Mouse (Mus musculus) megakaryocyte progenitor cell, adult 5-6 weeks (primary cell): ENCODE measurements around the gene Nxt2. TPM values are rescaled to one million over a fixed set of nuclear protein-coding genes. Genes with fewer than 3 reads are reported as not detected.

ENCODE experiments used
- total RNA-seq, 2 experiments: library from RNA; stranded (forward) in 1 of 2; stranded (reverse) in 1 of 2; fragments of 157-497, 149-512 nt in 1 of 2; fragments of 200-1000 nt in 1 of 2; gene quantifications; 2 replicates each; pipeline versions ENCODE4 v1.2.3 to v1.2.4; 2015 to 2017

Nxt2 gene
- total RNA-seq, 2 experiments from 2014 or later = 12.1 to 20.9 TPM

Other genes starting within 250 kb of the Nxt2 start
- not detected in 2 replicates for gene Gucy2f, start 29.8 kb upstream of the Nxt2 start, total RNA-seq (2015)
- gene Gucy2f, start 29.8 kb upstream of the Nxt2 start, total RNA-seq (2017) = not detected in 2 replicates
- gene Kcne1l, start 79.5 kb downstream of the Nxt2 start, total RNA-seq (2015) = not detected in 2 replicates
- gene Kcne1l, start 79.5 kb downstream of the Nxt2 start, total RNA-seq (2017) = not detected in 2 replicates
- 34.5 TPM in 2 replicates for gene Acsl4, start 163.8 kb downstream of the Nxt2 start, total RNA-seq (2015)
- 27.2 and 29.8 TPM in 2 replicates for gene Acsl4, start 163.8 kb downstream of the Nxt2 start, total RNA-seq (2017)